Mouse (Mus musculus) bone marrow macrophage, adult 2 months (primary cell): ENCODE data around the gene Hes7. TPM values are rescaled to one million over a fixed set of nuclear protein-coding genes. Genes with fewer than 3 reads are reported as not detected.

Source experiments
- H3K27ac ChIP-seq: 2 replicates; pipeline ENCODE4 v1.5.1; 2012; ENCODE audit warnings: low read depth, low read length; ENCODE audit not compliant: insufficient read depth
- H3K4me1 ChIP-seq: 2 replicates; pipeline ENCODE4 v1.6.1; 2012; ENCODE audit warnings: low read length; ENCODE audit not compliant: control insufficient read depth, insufficient read depth
- H3K4me3 ChIP-seq: 2 replicates; pipeline ENCODE4 v1.5.1; 2012; ENCODE audit warnings: mild to moderate bottlenecking, low read length, moderate library complexity; ENCODE audit not compliant: insufficient read depth
- CTCF ChIP-seq: IDR thresholded peaks from 2 replicates; pipeline ENCODE4 v1.5.1; 2012; ENCODE audit warnings: low read depth, mild to moderate bottlenecking, low read length, moderate library complexity
- POLR2A ChIP-seq: IDR thresholded peaks from 2 replicates; pipeline ENCODE4 v1.6.1; 2012; ENCODE audit warnings: mild to moderate bottlenecking, low read depth, low read length, borderline replicate concordance
- polyA plus RNA-seq: library from polyadenylated mRNA; stranded (reverse); fragments of >200 nt; gene quantifications from 2 replicates; pipeline ENCODE4 v1.2.4, GENCODE M21; 2012; ENCODE audit not compliant: missing spikeins, insufficient read depth, insufficient read length

The Hes7 gene
- polyA plus RNA-seq, 1 experiment, result 0.71 TPM

GRCm38 (mm10) chr11:69101604-69102402 lies 18.4 kb upstream of the Hes7 start:
- Histone ChIP-seq H3K27ac (no peak overlapping the region), H3K4me3 (no peak overlapping the region), H3K4me1 (peaks cover 39% of the 10 kb centered on the region)
- TF ChIP-seq POLR2A (no peak), CTCF (no peak)

DNA sequence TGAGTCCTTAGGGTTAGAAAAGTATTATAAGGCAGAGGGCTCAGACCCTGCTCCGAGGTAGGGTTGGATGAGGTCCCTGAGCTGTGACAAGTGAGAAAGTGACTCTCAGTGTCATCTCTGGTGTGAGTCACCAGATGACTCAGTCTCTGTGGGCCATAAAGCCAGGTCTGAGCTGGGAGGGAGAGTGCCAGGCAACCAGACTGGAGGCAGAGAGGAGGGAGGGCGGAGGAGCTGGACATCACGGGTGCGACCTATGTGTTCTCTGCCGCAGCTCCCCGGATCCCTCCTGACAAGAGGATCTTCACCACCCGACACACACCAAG lies 17.8 kb upstream of the Hes7 start:
- TF ChIP-seq CTCF, result no peak
- no peak for TF ChIP-seq POLR2A
- H3K4me3 ChIP-seq, result no peak overlapping the region
- peaks cover 39% of the 10 kb centered on the region for H3K4me1 ChIP-seq
- H3K27ac ChIP-seq, result no peak overlapping the region

DNA sequence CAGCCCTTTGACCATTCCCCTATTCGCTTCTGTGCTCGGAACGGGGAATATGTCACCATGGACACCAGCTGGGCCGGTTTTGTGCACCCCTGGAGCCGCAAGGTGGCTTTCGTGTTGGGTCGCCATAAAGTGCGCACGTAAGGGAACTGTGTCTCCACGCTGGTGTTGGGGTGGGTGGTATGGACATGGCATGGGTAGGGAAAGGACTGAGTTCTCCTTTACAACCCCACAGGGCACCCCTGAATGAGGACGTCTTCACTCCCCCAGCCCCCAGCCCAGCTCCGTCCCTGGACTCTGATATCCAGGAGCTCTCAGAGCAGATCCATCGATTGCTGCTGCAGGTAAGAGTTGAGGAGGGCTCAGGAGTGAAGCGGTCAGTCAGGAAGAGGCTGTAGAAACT lies 17.1 kb upstream of the Hes7 start:
- H3K27ac ChIP-seq, result no peak overlapping the region
- no peak overlapping the region for H3K4me3 ChIP-seq
- no peak for TF ChIP-seq POLR2A
- TF ChIP-seq CTCF, result no peak
- H3K4me1 ChIP-seq, result peaks cover 32% of the 10 kb centered on the region

DNA sequence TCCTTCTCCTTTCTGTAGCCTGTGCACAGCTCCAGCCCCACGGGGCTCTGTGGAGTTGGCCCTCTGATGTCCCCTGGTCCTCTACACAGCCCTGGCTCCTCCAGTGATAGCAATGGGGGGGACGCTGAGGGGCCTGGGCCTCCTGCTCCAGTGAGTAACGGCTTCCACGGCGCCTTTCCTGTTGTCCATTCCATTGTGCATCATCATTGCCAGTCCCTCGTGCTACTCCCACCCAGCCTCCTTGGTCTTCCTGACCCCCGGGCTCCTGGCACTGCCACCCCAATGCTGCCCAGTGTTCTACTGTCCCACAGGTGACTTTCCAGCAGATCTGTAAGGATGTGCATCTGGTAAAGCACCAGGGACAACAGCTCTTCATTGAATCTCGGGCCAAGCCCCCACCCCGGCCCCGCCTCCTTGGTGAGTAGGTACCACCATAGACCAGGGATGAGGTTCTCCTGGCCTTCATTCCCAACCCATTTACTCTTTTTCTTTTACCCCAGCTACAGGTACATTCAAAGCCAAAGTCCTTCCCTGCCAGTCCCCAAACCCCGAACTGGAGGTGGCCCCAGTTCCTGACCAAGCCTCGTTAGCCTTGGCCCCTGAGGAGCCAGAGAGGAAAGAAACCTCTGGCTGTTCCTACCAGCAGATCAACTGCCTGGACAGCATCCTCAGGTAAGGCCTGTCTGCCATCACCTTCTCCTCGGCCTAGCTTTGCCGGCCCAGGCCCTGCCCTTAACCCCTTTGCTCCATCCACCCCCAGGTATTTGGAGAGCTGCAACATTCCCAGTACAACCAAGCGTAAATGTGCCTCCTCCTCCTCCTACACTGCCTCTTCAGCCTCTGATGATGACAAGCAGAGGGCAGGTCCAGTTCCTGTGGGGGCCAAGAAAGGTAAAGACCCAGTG lies 16.4 kb upstream of the Hes7 start:
- Histone ChIP-seq H3K27ac (no peak overlapping the region), H3K4me1 (peaks cover 28% of the 10 kb centered on the region), H3K4me3 (no peak overlapping the region)
- TF ChIP-seq CTCF (no peak), POLR2A (no peak)

- peaks cover 26% of the 10 kb centered on the region for H3K4me1 ChIP-seq
- H3K27ac ChIP-seq, result no peak overlapping the region
- no peak overlapping the region for H3K4me3 ChIP-seq
- TF ChIP-seq POLR2A, result no peak
- no peak for TF ChIP-seq CTCF
Measured at GRCm38 (mm10) chr11:69104487-69104886, 15.7 kb upstream of the Hes7 start.

GRCm38 (mm10) chr11:69105227-69105626 lies 15.0 kb upstream of the Hes7 start:
- Histone ChIP-seq H3K4me3 (no peak overlapping the region), H3K4me1 (peaks cover 27% of the 10 kb centered on the region), H3K27ac (no peak overlapping the region)
- TF ChIP-seq POLR2A (no peak), CTCF (no peak)

DNA sequence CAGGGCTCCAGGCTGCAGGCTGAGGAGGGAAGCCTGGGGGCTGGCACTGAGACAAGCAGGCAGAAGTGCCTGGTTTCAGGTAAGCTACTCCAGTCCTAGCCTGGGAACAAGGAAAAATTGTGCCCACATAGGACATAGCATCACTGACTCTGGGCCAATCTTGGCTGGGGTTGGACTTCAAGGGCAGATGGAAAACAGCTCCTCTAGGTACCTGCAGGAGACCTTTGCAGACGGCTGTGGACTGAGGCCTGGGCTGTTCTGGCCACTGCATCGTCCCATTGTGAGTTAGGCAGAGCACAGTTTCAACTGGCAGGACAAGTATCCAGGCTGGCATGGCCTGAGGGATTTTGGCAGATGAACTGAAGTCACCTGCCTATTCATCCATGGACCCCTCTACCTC lies 14.4 kb upstream of the Hes7 start:
- Histone ChIP-seq H3K4me3 (no peak overlapping the region), H3K4me1 (peaks cover 22% of the 10 kb centered on the region), H3K27ac (no peak overlapping the region)
- TF ChIP-seq POLR2A (no peak), CTCF (no peak)

- H3K27ac ChIP-seq, result no peak overlapping the region
- peaks cover 21% of the 10 kb centered on the region for H3K4me1 ChIP-seq
- TF ChIP-seq POLR2A, result no peak
- no peak for TF ChIP-seq CTCF
- no peak overlapping the region for H3K4me3 ChIP-seq
Measured at GRCm38 (mm10) chr11:69106299-69106698, 13.9 kb upstream of the Hes7 start.

- no peak for TF ChIP-seq CTCF
- TF ChIP-seq POLR2A, result no peak
- H3K4me1 ChIP-seq, result peaks cover 20% of the 10 kb centered on the region
- H3K27ac ChIP-seq, result no peak overlapping the region
- no peak overlapping the region for H3K4me3 ChIP-seq
Measured at GRCm38 (mm10) chr11:69106842-69107241, 13.4 kb upstream of the Hes7 start.

- TF ChIP-seq CTCF, result no peak
- no peak for TF ChIP-seq POLR2A
- Histone ChIP-seq H3K27ac (no peak overlapping the region), H3K4me1 (peaks cover 12% of the 10 kb centered on the region), H3K4me3 (no peak overlapping the region)
Measured at GRCm38 (mm10) chr11:69107676-69108075, 12.5 kb upstream of the Hes7 start.
